Mouse (Mus musculus): Measurements from ENCODE around the gene Mfsd4b5.
"Not testable (repeated sequence)": the region's sequence is repeated elsewhere in the genome, so short reads cannot be mapped to it uniquely, and the experiment has no call there.

The Mfsd4b5 gene

DNA sequence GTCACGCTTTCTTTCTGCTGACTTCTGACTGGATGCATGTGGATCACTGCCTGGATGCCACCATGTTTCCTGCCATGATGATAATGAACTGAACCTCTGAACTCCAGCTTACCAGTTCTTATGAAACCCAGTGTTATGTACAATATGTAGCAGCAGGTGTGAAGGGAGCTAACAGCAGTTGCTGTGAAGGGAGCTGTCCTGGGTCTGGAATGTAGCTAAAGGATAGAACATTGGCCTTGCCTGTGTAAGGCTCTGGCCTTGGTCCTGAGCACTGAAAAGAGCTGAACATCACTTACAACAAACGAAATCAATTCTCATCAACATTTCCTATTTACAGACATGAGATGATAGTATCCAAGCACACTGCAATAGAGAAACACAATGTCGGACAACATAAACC is 18.9 kb downstream of the Mfsd4b5 start:
- in situ Hi-C loops (cut with MboI, MseI), result loop anchor here (5.0 kb wide), 1 partner anchor 245 kb away; no protein-coding TSS in a partner anchor

- in situ Hi-C loops (cut with MboI, MseI), result loop anchor here (5.0 kb wide), 1 partner anchor 65 kb away; the partner anchor contains the start of gene Mfsd4b4
Measured at GRCm38 (mm10) chr10:39961906-39962305, 24.5 kb downstream of the Mfsd4b5 start.

GRCm38 (mm10) chr10:39960441-39960822 is 26.0 kb downstream of the Mfsd4b5 start:
- in situ Hi-C loops (cut with MboI, MseI), result loop anchor here (5.0 kb wide), 1 partner anchor 63 kb away; the partner anchor contains the start of gene Mfsd4b4

- in situ Hi-C loops (cut with MboI, MseI), result loop anchor here (5.0 kb wide), 1 partner anchor 63 kb away; the partner anchor contains the start of gene Mfsd4b4
Measured at GRCm38 (mm10) chr10:39959761-39960440, 26.5 kb downstream of the Mfsd4b5 start, which contains the start of gene Mfsd4b3. Gene Mfsd4b3, minus strand, starts transcription at chr10:39960153.

- in situ Hi-C loops (cut with MboI, MseI), result no loop called here
Measured at GRCm38 (mm10) chr10:39958266-39958665, 28.2 kb downstream of the Mfsd4b5 start.

- in situ Hi-C loops (cut with MboI, MseI), result no loop called here
Measured at GRCm38 (mm10) chr10:39956340-39956878, 30.0 kb downstream of the Mfsd4b5 start.

GRCm38 (mm10) chr10:39955163-39955562 is 31.3 kb downstream of the Mfsd4b5 start:
- in situ Hi-C loops (cut with MboI, MseI), result no loop called here

DNA sequence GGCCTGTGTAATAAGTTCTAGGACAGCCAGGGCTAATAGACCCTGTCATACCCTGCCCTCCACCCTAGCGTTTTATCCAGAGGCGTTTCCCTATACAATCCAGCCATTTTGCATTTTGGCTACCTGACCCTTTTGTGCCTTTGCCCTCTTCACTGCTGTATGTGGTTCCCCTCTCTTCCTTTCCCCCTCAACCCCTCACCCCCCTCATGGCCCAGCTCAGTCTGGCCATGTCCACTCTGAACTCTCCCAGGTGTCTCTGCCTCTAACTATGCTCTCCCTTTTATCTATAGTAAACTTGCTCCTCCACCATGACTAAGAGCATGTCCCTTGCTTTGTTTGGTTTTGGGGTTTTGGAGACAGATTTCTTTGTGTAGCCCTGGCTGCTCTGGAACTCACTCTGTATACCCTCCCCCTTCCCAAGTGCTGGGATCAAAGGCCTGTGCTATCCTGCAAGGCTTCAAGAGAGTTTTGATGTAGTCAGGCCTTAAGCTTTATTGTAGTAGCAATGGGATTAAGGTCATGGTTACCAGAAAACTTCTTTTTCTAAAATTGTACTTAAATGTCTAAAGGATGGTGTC is 37.0 kb downstream of the Mfsd4b5 start:
- in situ Hi-C loops (cut with MboI, MseI), result no loop called here

- in situ Hi-C loops (cut with MboI, MseI), result not testable (repeated sequence)
Measured at GRCm38 (mm10) chr10:39947195-39947594, 39.3 kb downstream of the Mfsd4b5 start.

- in situ Hi-C loops (cut with MboI, MseI), result loop anchor here (10.0 kb wide), 1 partner anchor 972 kb away; the partner anchor contains the start of gene Lama4
Measured at GRCm38 (mm10) chr10:39936553-39936952, 49.9 kb downstream of the Mfsd4b5 start.

DNA sequence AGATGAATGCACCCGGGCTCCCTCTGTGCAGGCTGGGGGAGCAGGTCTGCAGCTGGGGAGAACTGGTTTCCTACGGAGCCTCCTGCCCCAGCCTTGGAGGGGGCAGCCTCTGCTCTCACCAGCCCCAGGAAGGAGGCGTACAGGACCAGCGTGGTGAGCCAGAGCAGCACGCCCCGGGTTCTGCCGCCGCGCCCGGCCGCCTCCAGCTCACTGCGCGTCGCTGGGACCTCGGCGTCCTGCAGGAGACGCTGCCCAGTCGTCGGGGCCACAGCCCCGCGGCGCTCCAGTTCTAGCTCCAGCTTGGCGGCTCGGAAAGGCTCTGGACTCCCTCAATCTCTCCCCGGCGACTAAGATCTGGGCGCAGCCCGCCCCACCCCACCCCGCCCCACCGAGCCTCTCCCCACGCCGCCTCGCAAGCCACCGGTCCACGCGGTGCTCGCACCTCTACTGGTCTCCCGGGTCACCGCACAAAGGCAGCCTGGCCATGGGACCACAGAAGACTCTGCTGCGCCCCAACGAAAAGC is 59.8 kb downstream of the Mfsd4b5 start, which contains the start of gene Mfsd4b2:
Mfsd4b2 (minus strand) TSS at position 308 of the 524 bp plus-strand sequence.
- in situ Hi-C loops (cut with MboI, MseI), result no loop called here

GRCm38 (mm10) chr10:39924556-39924955 is 61.9 kb downstream of the Mfsd4b5 start:
- in situ Hi-C loops (cut with MboI, MseI), result not testable (repeated sequence)

DNA sequence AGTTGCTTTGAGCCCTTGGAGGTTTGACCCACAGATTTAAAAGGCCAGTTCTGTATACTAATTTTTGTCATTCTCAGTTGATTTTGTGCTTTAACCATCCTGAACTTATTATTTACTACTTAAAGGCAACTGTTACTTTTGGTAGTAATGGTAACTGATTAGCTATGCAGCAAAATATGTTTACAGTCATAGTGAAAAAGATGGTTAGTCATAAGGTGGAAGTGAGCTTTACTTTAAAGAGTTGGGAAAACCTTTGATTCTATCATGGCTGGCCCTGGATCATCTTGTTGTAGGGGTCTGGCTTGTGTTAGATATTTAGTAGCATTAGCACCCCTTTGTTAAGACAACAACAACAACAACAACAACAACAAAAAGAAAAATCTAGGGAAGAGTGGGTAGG is 73.8 kb downstream of the Mfsd4b5 start:
- in situ Hi-C loops (cut with MboI, MseI), result no loop called here

DNA sequence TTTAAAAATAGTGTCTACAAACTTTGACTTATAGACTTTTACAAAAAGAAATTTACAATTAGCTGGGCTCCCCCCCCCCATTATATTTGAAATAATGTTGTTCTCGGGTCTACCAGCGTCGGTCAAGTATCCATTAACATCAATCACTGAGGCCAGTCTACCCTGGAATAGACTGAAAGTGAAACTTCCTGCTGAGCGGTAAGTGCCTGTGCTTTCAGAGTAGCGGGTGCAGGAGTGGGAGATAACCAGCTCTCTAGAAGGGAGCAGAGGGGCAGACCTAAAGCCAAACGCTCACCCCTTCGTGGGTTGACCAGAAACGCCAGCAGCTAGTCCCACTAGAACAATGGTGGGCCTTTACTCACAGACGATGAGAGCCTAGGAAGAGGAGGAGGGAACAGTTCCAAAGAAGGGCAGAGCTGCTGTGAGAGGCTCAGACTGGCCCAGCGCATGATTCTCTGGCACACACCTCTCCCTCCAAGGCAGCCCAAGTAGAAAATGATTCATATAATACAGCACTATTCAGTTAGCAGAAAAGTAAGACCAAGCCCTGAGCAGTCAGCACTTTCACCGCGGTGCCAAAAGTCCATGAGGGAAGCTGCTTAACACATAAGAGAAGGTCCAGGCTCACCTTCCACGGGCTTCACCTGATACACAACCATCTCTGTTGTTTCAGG is 77.5 kb downstream of the Mfsd4b5 start:
- in situ Hi-C loops (cut with MboI, MseI), result no loop called here

Measured in regulatory T cell (primary cell).